In genomic region chr7:24850899-24851303, GRCm38 (mm10) we compare ENCODE assay signal across 9 mouse cellular contexts. TPM values are rescaled to one million over a fixed set of nuclear protein-coding genes. Genes with fewer than 3 reads are reported as not detected.
DNase-seq lines count a peak whose midpoint lies in the region; ATAC-seq lines count a peak whose summit lies in the region.
"Had no signal": no experiment of that assay in that cellular context is flagged by ENCODE, and none has a peak within 500 bp of the region (broad histone marks: within the 10 kb centered on the region; RNA-seq: fewer than 3 reads in every experiment).

No protein-coding gene starts in this region.

- no peak overlapping the region for H3K27ac ChIP-seq in neural tube, embryonic 15.5 days (replicated peaks)
- H3K27ac ChIP-seq: heart, embryonic 15.5 days had no signal

- no peak overlapping the region for H3K4me3 ChIP-seq in neural tube, embryonic 15.5 days (replicated peaks)
- H3K4me3 ChIP-seq: heart, embryonic 15.5 days had no signal

- WGBS in neural tube, embryonic 15.5 days: 37% methylated on average over 6 of the region's 6 CpGs

- DNase-seq in neural tube, embryonic 10.5 days (ENCODE audit: extremely low spot score, low spot score): peak; percentile 52
- peak; percentile 31 for DNase-seq in adrenal gland, adult 8-10 months
- DNase-seq in mesoderm, embryonic 11.5 days (ENCODE audit: low read depth, low spot score): peak; percentile 60
- DNase-seq in layer of hippocampus, postnatal 10 days (ENCODE audit: low spot score in 2 of 2): no peak
- DNase-seq in right cerebral cortex, postnatal 25 days: no peak

- no peak overlapping the region for H3K9ac ChIP-seq in neural tube, embryonic 15.5 days (replicated peaks)
- H3K9ac ChIP-seq: heart, embryonic 15.5 days had no signal

- H3K4me1 ChIP-seq in neural tube, embryonic 15.5 days: no peaks in the 10 kb centered on the region
- H3K4me1 ChIP-seq: heart, embryonic 15.5 days had no signal

- H3K4me2 ChIP-seq in neural tube, embryonic 15.5 days: no peak overlapping the region
- H3K4me2 ChIP-seq: heart, embryonic 15.5 days had no signal

- H3K9me3 ChIP-seq in neural tube, embryonic 15.5 days (replicated peaks): no peaks in the 10 kb centered on the region
- H3K9me3 ChIP-seq: heart, embryonic 15.5 days had no signal

- H3K36me3 ChIP-seq in neural tube, embryonic 15.5 days: no peaks in the 10 kb centered on the region
- H3K36me3 ChIP-seq: heart, embryonic 15.5 days had no signal

- ATAC-seq in neural tube, embryonic 15.5 days (ENCODE audit: low FRiP score): no peak
- ATAC-seq in granulocyte monocyte progenitor cell, adult 5-6 weeks (replicated peaks; ENCODE audit: poor library complexity, severe bottlenecking): peak; percentile 75
- no peak for ATAC-seq in erythroid progenitor cell, adult 5-6 weeks (replicated peaks; ENCODE audit: low FRiP score, poor library complexity, severe bottlenecking)

- H3K27me3 ChIP-seq in neural tube, embryonic 15.5 days (replicated peaks): no peaks in the 10 kb centered on the region
- H3K27me3 ChIP-seq: heart, embryonic 15.5 days had no signal

RNA-seq across cellular contexts. Expression of gene Gm9844, which starts 11.1 kb away (rescaled TPM):
- 27.5 and 33.4 TPM in 2 replicates for polyA plus RNA-seq in neural tube, embryonic 15.5 days (2015; fragmentation: Nextera tagmentation; extraction: Ambion mirVana)
- not detected for total RNA-seq in adrenal gland, adult 8-10 months (2022)
- 3.2 and 7.1 TPM in 2 replicates for total RNA-seq in granulocyte monocyte progenitor cell, adult 5-6 weeks (2014; fragmentation: Nextera tagmentation)
- total RNA-seq in granulocyte monocyte progenitor cell, adult 5-6 weeks (2017): 3.6 and 12.8 TPM in 2 replicates
- total RNA-seq in layer of hippocampus, postnatal 10 days (2021): 1 to 10 TPM; 1.8 to 7.7 TPM
- not detected in 2 replicates for total RNA-seq in erythroid progenitor cell, adult 5-6 weeks (2015; ENCODE audit: low replicate concordance)
- total RNA-seq in erythroid progenitor cell, adult 5-6 weeks (2017; ENCODE audit: low replicate concordance): 0.90 and 3.6 TPM in 2 replicates

RNA-seq across cellular contexts. Expression of gene Lypd4, which starts 18.8 kb away (rescaled TPM):
- 0.18 TPM in 1 of 2 replicates, not detected in the other for polyA plus RNA-seq in neural tube, embryonic 15.5 days (2015; fragmentation: Nextera tagmentation; extraction: Ambion mirVana)
- total RNA-seq in adrenal gland, adult 8-10 months (2022): not detected
- total RNA-seq in granulocyte monocyte progenitor cell, adult 5-6 weeks (2014; fragmentation: Nextera tagmentation): not detected in 2 replicates
- not detected in 2 replicates for total RNA-seq in granulocyte monocyte progenitor cell, adult 5-6 weeks (2017)
- not detected for total RNA-seq in layer of hippocampus, postnatal 10 days (2021)
- not detected in 2 replicates for total RNA-seq in erythroid progenitor cell, adult 5-6 weeks (2015; ENCODE audit: low replicate concordance)
- not detected in 2 replicates for total RNA-seq in erythroid progenitor cell, adult 5-6 weeks (2017; ENCODE audit: low replicate concordance)
- polyA plus RNA-seq: heart, embryonic 15.5 days had no signal

RNA-seq across cellular contexts. Expression of gene Dmrtc2, which starts 19.0 kb away (rescaled TPM):
- polyA plus RNA-seq in neural tube, embryonic 15.5 days (2015; fragmentation: Nextera tagmentation; extraction: Ambion mirVana): 0.26 and 0.36 TPM in 2 replicates
- total RNA-seq in adrenal gland, adult 8-10 months (2022): not detected
- not detected in 2 replicates for total RNA-seq in granulocyte monocyte progenitor cell, adult 5-6 weeks (2014; fragmentation: Nextera tagmentation)
- not detected in 2 replicates for total RNA-seq in granulocyte monocyte progenitor cell, adult 5-6 weeks (2017)
- under 1 TPM in 1 of 2 experiments, not detected in 1; 0.27 TPM for total RNA-seq in layer of hippocampus, postnatal 10 days (2021)
- total RNA-seq in erythroid progenitor cell, adult 5-6 weeks (2015; ENCODE audit: low replicate concordance): not detected in 2 replicates
- not detected in 2 replicates for total RNA-seq in erythroid progenitor cell, adult 5-6 weeks (2017; ENCODE audit: low replicate concordance)
- polyA plus RNA-seq: heart, embryonic 15.5 days had no signal

RNA-seq across cellular contexts. Expression of gene Rps19, which starts 33.3 kb away (rescaled TPM):
- 1,165 and 1,469 TPM in 2 replicates for polyA plus RNA-seq in neural tube, embryonic 15.5 days (2015; fragmentation: Nextera tagmentation; extraction: Ambion mirVana)
- total RNA-seq in adrenal gland, adult 8-10 months (2022): 1,000 to 10,000 TPM in 3 of 4 experiments, 100 to 1,000 TPM in 1; 823 to 1,088 (median 1,017) TPM
- 4,360 and 4,453 TPM in 2 replicates for total RNA-seq in granulocyte monocyte progenitor cell, adult 5-6 weeks (2014; fragmentation: Nextera tagmentation)
- 1,417 and 1,663 TPM in 2 replicates for total RNA-seq in granulocyte monocyte progenitor cell, adult 5-6 weeks (2017)
- 100 to 1,000 TPM; 563 to 573 TPM for total RNA-seq in layer of hippocampus, postnatal 10 days (2021)
- total RNA-seq in erythroid progenitor cell, adult 5-6 weeks (2015; ENCODE audit: low replicate concordance): 818 and 840 TPM in 2 replicates
- total RNA-seq in erythroid progenitor cell, adult 5-6 weeks (2017; ENCODE audit: low replicate concordance): 217 and 310 TPM in 2 replicates

RNA-seq across cellular contexts. Expression of gene Cd79a, which starts 46.3 kb away (rescaled TPM):
- polyA plus RNA-seq in neural tube, embryonic 15.5 days (2015; fragmentation: Nextera tagmentation; extraction: Ambion mirVana): 0.35 and 0.45 TPM in 2 replicates
- 1 to 10 TPM in 2 of 4 experiments, under 1 TPM in 2; 0.44 to 2.1 (median 1.2) TPM for total RNA-seq in adrenal gland, adult 8-10 months (2022)
- total RNA-seq in granulocyte monocyte progenitor cell, adult 5-6 weeks (2014; fragmentation: Nextera tagmentation): not detected in 2 replicates
- total RNA-seq in granulocyte monocyte progenitor cell, adult 5-6 weeks (2017): not detected in 2 replicates
- total RNA-seq in layer of hippocampus, postnatal 10 days (2021): not detected
- 56.2 and 74.6 TPM in 2 replicates for total RNA-seq in erythroid progenitor cell, adult 5-6 weeks (2015; ENCODE audit: low replicate concordance)
- total RNA-seq in erythroid progenitor cell, adult 5-6 weeks (2017; ENCODE audit: low replicate concordance): 12.7 and 14.7 TPM in 2 replicates

Comparison
In these comparisons a context has a peak if more than half of its experiments do, and no peak if none do; other contexts are left out.
1. DNase-seq: peak in neural tube, embryonic 10.5 days (single experiment), adrenal gland, adult 8-10 months (single experiment) and mesoderm, embryonic 11.5 days (single experiment); none in layer of hippocampus, postnatal 10 days (0 of 2) and right cerebral cortex, postnatal 25 days (single experiment).